Mouse (Mus musculus) olfactory bulb, adult 2 months (tissue): Measurements from ENCODE around the gene Ric8b.

ENCODE experiments used
- CTCF ChIP-seq: fragments of 200-500 bp; IDR thresholded peaks from 2 replicates; pipeline ENCODE4 v1.5.1; 2012; ENCODE audit warnings: low read depth, mild to moderate bottlenecking, low read length, moderate library complexity; ENCODE audit not compliant: insufficient read depth
- POLR2A ChIP-seq: fragments of 200-500 bp; IDR thresholded peaks from 2 replicates; pipeline ENCODE4 v1.6.1; 2012; ENCODE audit warnings: mild to moderate bottlenecking, low read depth, low read length, moderate library complexity; ENCODE audit not compliant: insufficient read depth

GRCm38 (mm10) chr10:84956173-84956572 is 38.8 kb downstream of the Ric8b start:
- TF ChIP-seq CTCF (no peak), POLR2A (no peak)
